Mouse (Mus musculus) intestine, embryonic 15.5 days (tissue): ENCODE measurements around the gene Sh3pxd2a. TPM values are rescaled to one million over a fixed set of nuclear protein-coding genes. Genes with fewer than 3 reads are reported as not detected.
A peak's percentile ranks its signal among the peaks of the same experiment; 100 is the strongest.

ENCODE experiments used
- ATAC-seq: fragments of 200-750 bp; cut with Nextera tagmentation; 2 replicates; pipeline ENCODE4 v1.8.0; 2017; ENCODE audit warnings: moderate TSS enrichment, moderate library complexity
- H3K27ac ChIP-seq: fragments of 300-500 bp; sonication (generic); 2 replicates; pipeline ENCODE4 v1.5.1; 2015; ENCODE audit warnings: mild to moderate bottlenecking, inconsistent platforms
- H3K27me3 ChIP-seq: fragments of 300-500 bp; sonication (generic); replicated peaks from 2 replicates; pipeline ENCODE4 v1.6.1; 2015; ENCODE audit warnings: inconsistent platforms
- H3K36me3 ChIP-seq: fragments of 300-500 bp; sonication (generic); 2 replicates; pipeline ENCODE4 v1.6.1; 2015; ENCODE audit warnings: inconsistent platforms
- H3K4me1 ChIP-seq: fragments of 300-500 bp; sonication (generic); replicated peaks from 2 replicates; pipeline ENCODE4 v1.6.1; 2015; ENCODE audit warnings: inconsistent platforms
- H3K4me2 ChIP-seq: fragments of 300-500 bp; sonication (generic); replicated peaks from 2 replicates; pipeline ENCODE4 v1.6.1; 2015; ENCODE audit warnings: mild to moderate bottlenecking, inconsistent platforms
- H3K4me3 ChIP-seq: fragments of 300-500 bp; sonication (generic); replicated peaks from 2 replicates; pipeline ENCODE4 v1.5.1; 2015; ENCODE audit warnings: inconsistent platforms
- H3K9ac ChIP-seq: fragments of 300-500 bp; sonication (generic); 2 replicates; pipeline ENCODE4 v1.6.1; 2015; ENCODE audit warnings: inconsistent platforms
- H3K9me3 ChIP-seq: fragments of 300-500 bp; sonication (generic); 2 replicates; pipeline ENCODE4 v1.6.1; 2016; ENCODE audit warnings: inconsistent platforms
- WGBS: fragments of 180-500 bp; shearing (Covaris S2); methylation state at CpG from one replicate; pipeline ENCODE4 v1.1.7; 2015; 5-methylcytosine and 5-hydroxymethylcytosine counted together
- polyA plus RNA-seq: library from polyadenylated mRNA; unstranded; fragments of >200 nt; fragmentation: Nextera tagmentation; extraction: Ambion mirVana; gene quantifications from 2 replicates; pipeline ENCODE4 v1.2.1, GENCODE M21; 2015

The Sh3pxd2a gene
- polyA plus RNA-seq, 1 experiment from 2014 or later = 5.0 TPM

- no peak overlapping the region for H3K9ac ChIP-seq
- ATAC-seq = no peak
Measured at GRCm38 (mm10) chr19:47279372-47279771, 184.8 kb downstream of the Sh3pxd2a start.

GRCm38 (mm10) chr19:47276730-47277129 is 187.5 kb downstream of the Sh3pxd2a start:
- no peaks in the 10 kb centered on the region for H3K9me3 ChIP-seq
- no peak overlapping the region for H3K4me3 ChIP-seq
- peak; percentile 35; the same call in 1 of the 2 replicates for ATAC-seq
- WGBS = 64% methylated on average over 6 of the region's 6 CpGs
- H3K9ac ChIP-seq = no peak overlapping the region
- H3K36me3 ChIP-seq = peaks cover 31% of the 10 kb centered on the region
- H3K4me1 ChIP-seq = peaks cover 9% of the 10 kb centered on the region; the same call in 1 of the 2 replicates
- no peaks in the 10 kb centered on the region for H3K27me3 ChIP-seq
- no peak overlapping the region for H3K4me2 ChIP-seq
- no peak overlapping the region for H3K27ac ChIP-seq

More at GRCm38 (mm10) chr19:47279372-47279771, 184.8 kb downstream of the Sh3pxd2a start:
- no peak overlapping the region for H3K4me2 ChIP-seq
- peak overlapping the region; percentile 62 for H3K27ac ChIP-seq
- H3K4me1 ChIP-seq = peaks cover 14% of the 10 kb centered on the region; the same call in 1 of the 2 replicates
- no peaks in the 10 kb centered on the region for H3K9me3 ChIP-seq
- no peak overlapping the region for H3K4me3 ChIP-seq
- 64% methylated on average over 4 of the region's 4 CpGs for WGBS
- H3K36me3 ChIP-seq = peaks cover 21% of the 10 kb centered on the region
- no peaks in the 10 kb centered on the region for H3K27me3 ChIP-seq

GRCm38 (mm10) chr19:47270520-47270919 is 193.7 kb downstream of the Sh3pxd2a start:
- no peak overlapping the region for H3K4me2 ChIP-seq
- ATAC-seq = no peak
- WGBS = 82% methylated on average over 9 of the region's 9 CpGs
- H3K9ac ChIP-seq = no peak overlapping the region
- no peak overlapping the region for H3K27ac ChIP-seq
- no peak overlapping the region for H3K4me3 ChIP-seq
- H3K9me3 ChIP-seq = no peaks in the 10 kb centered on the region
- H3K36me3 ChIP-seq = peaks cover 43% of the 10 kb centered on the region
- no peaks in the 10 kb centered on the region for H3K27me3 ChIP-seq
- H3K4me1 ChIP-seq = no peaks in the 10 kb centered on the region

GRCm38 (mm10) chr19:47269729-47270128 is 194.5 kb downstream of the Sh3pxd2a start:
- Histone ChIP-seq H3K36me3 (peaks cover 43% of the 10 kb centered on the region), H3K27ac (no peak overlapping the region), H3K9ac (no peak overlapping the region), H3K4me1 (peaks cover under 1% of the 10 kb centered on the region; the same call in 1 of the 2 replicates), H3K4me2 (no peak overlapping the region), H3K9me3 (no peaks in the 10 kb centered on the region), H3K4me3 (no peak overlapping the region), H3K27me3 (no peaks in the 10 kb centered on the region)
- no peak for ATAC-seq
- WGBS = 57% methylated on average over 8 of the region's 8 CpGs

GRCm38 (mm10) chr19:47267066-47267465 is 197.1 kb downstream of the Sh3pxd2a start:
- WGBS = 89% methylated on average over 21 of the region's 21 CpGs
- Histone ChIP-seq H3K27ac (no peak overlapping the region), H3K9me3 (no peaks in the 10 kb centered on the region), H3K9ac (no peak overlapping the region), H3K36me3 (peaks cover 33% of the 10 kb centered on the region), H3K4me2 (no peak overlapping the region), H3K4me1 (peaks cover 3% of the 10 kb centered on the region; the same call in 1 of the 2 replicates), H3K4me3 (no peak overlapping the region), H3K27me3 (no peaks in the 10 kb centered on the region)
- ATAC-seq = no peak

GRCm38 (mm10) chr19:47266070-47266801 is 198.0 kb downstream of the Sh3pxd2a start:
- Histone ChIP-seq H3K36me3 (peaks cover 29% of the 10 kb centered on the region), H3K4me3 (no peak overlapping the region), H3K9me3 (no peaks in the 10 kb centered on the region), H3K4me2 (no peak overlapping the region), H3K27ac (no peak overlapping the region), H3K27me3 (no peaks in the 10 kb centered on the region), H3K4me1 (peaks cover 3% of the 10 kb centered on the region; the same call in 1 of the 2 replicates), H3K9ac (no peak overlapping the region)
- WGBS = 84% methylated on average over 18 of the region's 18 CpGs
- no peak for ATAC-seq

- Histone ChIP-seq H3K4me3 (no peak overlapping the region), H3K9ac (no peak overlapping the region), H3K9me3 (no peaks in the 10 kb centered on the region), H3K36me3 (peaks cover 28% of the 10 kb centered on the region), H3K27me3 (no peaks in the 10 kb centered on the region), H3K4me2 (no peak overlapping the region), H3K27ac (no peak overlapping the region), H3K4me1 (peaks cover 3% of the 10 kb centered on the region; the same call in 1 of the 2 replicates)
- peak; percentile 61 for ATAC-seq
- 44% methylated on average over 11 of the region's 11 CpGs for WGBS
Measured at GRCm38 (mm10) chr19:47264322-47265092, 199.7 kb downstream of the Sh3pxd2a start.

GRCm38 (mm10) chr19:47263621-47264020 is 200.6 kb downstream of the Sh3pxd2a start:
- WGBS = 85% methylated on average over 8 of the region's 8 CpGs
- peaks cover 23% of the 10 kb centered on the region for H3K36me3 ChIP-seq
- H3K4me3 ChIP-seq = no peak overlapping the region
- no peak overlapping the region for H3K9ac ChIP-seq
- no peak overlapping the region for H3K4me2 ChIP-seq
- no peaks in the 10 kb centered on the region for H3K27me3 ChIP-seq
- ATAC-seq = no peak
- peaks cover 3% of the 10 kb centered on the region; the same call in 1 of the 2 replicates for H3K4me1 ChIP-seq
- no peaks in the 10 kb centered on the region for H3K9me3 ChIP-seq
- H3K27ac ChIP-seq = no peak overlapping the region

- Histone ChIP-seq H3K4me3 (no peak overlapping the region), H3K27ac (no peak overlapping the region), H3K4me2 (no peak overlapping the region), H3K36me3 (peaks cover 2% of the 10 kb centered on the region; the same call in 1 of the 2 replicates), H3K9ac (no peak overlapping the region), H3K9me3 (no peaks in the 10 kb centered on the region), H3K4me1 (peaks cover 3% of the 10 kb centered on the region; the same call in 1 of the 2 replicates), H3K27me3 (no peaks in the 10 kb centered on the region)
- ATAC-seq = no peak
- WGBS = 78% methylated on average over 8 of the region's 8 CpGs
Measured at GRCm38 (mm10) chr19:47261196-47261595, 203.0 kb downstream of the Sh3pxd2a start.

- peaks cover 1% of the 10 kb centered on the region; the same call in 1 of the 2 replicates for H3K4me1 ChIP-seq
- H3K9me3 ChIP-seq = no peaks in the 10 kb centered on the region
- H3K9ac ChIP-seq = no peak overlapping the region
- H3K27ac ChIP-seq = no peak overlapping the region
- 17% methylated on average over 5 of the region's 5 CpGs for WGBS
- H3K27me3 ChIP-seq = no peaks in the 10 kb centered on the region
- 0 out of 2 replicates have a peak, but pooled peaks cover 2% of the 10 kb centered on the region for H3K36me3 ChIP-seq
- H3K4me3 ChIP-seq = no peak overlapping the region
- H3K4me2 ChIP-seq = no peak overlapping the region
- ATAC-seq = peak; percentile 48
Measured at GRCm38 (mm10) chr19:47259581-47259980, 204.6 kb downstream of the Sh3pxd2a start.

- no peak overlapping the region for H3K27ac ChIP-seq
- no peak overlapping the region for H3K4me3 ChIP-seq
- ATAC-seq = no peak
- H3K9ac ChIP-seq = no peak overlapping the region
- no peak overlapping the region for H3K4me2 ChIP-seq
- H3K27me3 ChIP-seq = peaks cover 26% of the 10 kb centered on the region
- H3K4me1 ChIP-seq = peaks cover 9% of the 10 kb centered on the region
- 68% methylated on average over 6 of the region's 6 CpGs for WGBS
- H3K36me3 ChIP-seq = no peaks in the 10 kb centered on the region
- H3K9me3 ChIP-seq = no peaks in the 10 kb centered on the region
Measured at GRCm38 (mm10) chr19:47255919-47256318, 208.3 kb downstream of the Sh3pxd2a start.

GRCm38 (mm10) chr19:47255036-47255435 is 209.2 kb downstream of the Sh3pxd2a start:
- 56% methylated on average over 2 of the region's 2 CpGs for WGBS
- no peak for ATAC-seq

More at GRCm38 (mm10) chr19:47255036-47255435, 209.2 kb downstream of the Sh3pxd2a start:
- peaks cover 29% of the 10 kb centered on the region for H3K27me3 ChIP-seq
- H3K9ac ChIP-seq = no peak overlapping the region
- H3K4me2 ChIP-seq = no peak overlapping the region
- H3K36me3 ChIP-seq = no peaks in the 10 kb centered on the region
- no peak overlapping the region for H3K4me3 ChIP-seq
- H3K27ac ChIP-seq = no peak overlapping the region
- H3K4me1 ChIP-seq = peaks cover 9% of the 10 kb centered on the region
- no peaks in the 10 kb centered on the region for H3K9me3 ChIP-seq
